Mouse (Mus musculus) A20 (cell line): ENCODE data around the gene Map3k4.

Experiments
- DNase-seq: peaks from one replicate; pipeline ENCODE4 v3.0.0-alpha.2; 2011; ENCODE audit warnings: low read depth, low spot score

Map3k4 gene

DNA sequence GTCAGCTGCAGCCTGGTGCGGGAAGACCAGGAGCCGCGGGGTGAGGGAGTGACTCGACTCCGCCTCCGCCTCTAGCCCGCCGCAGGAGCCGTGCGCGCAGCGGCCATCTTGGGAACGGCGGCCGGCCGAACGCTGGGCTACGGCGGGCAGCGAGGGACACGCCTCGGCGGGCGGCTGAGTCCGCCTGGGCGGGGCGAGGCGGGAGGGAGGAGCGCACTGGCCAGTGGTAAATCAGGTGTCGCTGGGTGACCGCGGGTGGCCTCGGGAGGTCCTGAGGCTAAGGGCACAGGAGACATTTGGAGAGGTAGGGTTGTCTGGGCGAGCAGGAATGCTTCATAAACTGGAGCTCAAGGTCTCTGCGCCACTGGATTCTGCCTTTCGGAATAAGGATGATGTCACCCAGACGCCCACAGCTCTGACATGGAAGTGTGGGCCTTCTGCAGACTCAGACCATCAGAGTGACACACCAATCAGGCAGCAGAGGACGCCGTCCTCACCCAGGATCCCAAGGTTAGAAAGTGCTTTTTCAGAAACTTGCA lies at the start of gene Map3k4:
Gene Map3k4 (minus strand): TSS at position 134 of the 539 bp plus-strand sequence.
- peak; percentile 92 for DNase-seq

DNA sequence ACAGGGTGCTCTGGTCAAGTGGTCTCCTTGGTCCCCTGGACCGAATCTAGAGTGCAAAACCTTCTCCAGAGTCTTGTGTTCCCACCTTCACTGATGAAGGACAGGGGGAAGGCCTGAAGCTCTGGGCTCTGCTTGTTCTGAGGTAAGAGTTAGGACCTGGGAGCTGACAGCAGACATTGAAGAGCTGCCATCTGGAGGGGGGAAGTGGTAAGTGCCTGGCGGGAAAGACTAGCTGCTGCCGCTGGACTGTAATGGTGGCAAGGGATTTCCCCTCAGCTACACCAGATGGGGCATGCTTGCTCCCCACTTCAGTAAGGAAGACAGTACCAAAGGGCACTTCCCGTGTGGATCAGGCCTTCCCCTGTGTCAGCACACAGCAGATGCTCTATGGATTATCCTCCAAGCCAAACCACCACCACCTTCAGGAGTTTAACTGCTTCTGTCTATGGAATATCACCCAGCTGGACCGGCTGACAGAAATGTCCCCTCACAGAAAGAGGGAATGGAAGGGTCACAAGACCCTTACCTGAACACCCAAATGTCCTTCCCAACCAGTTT lies 48.9 kb upstream of the Map3k4 start:
- DNase-seq, result peak; percentile 84

GRCm38 (mm10) chr17:12364426-12364735 lies 45.8 kb upstream of the Map3k4 start:
- no peak for DNase-seq

- no peak for DNase-seq
Observed at GRCm38 (mm10) chr17:12363601-12364425, 45.2 kb upstream of the Map3k4 start.

DNA sequence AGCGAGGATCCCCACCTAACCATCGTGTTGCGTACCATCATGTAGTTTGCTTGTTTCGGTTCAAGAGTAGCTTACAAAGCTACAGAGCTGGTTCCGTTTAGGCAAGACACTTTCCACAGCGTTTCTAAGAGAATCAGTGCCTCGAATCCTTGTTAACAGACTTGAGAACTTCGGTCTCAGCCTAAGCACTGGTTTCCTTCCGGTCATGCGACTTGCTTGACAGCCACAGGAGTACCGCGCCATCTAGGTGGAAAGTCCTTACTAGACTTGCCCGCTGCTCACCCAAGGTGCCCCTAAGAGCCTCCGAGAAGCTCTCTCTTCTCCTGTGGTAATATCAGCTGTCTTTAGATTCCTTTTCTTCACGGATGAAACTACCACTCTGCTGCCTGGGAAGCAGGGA lies 41.3 kb upstream of the Map3k4 start:
- no peak for DNase-seq

- DNase-seq, result peak; percentile 60
Observed at GRCm38 (mm10) chr17:12352781-12353180, 34.2 kb upstream of the Map3k4 start.

GRCm38 (mm10) chr17:12351564-12351963 lies 33.0 kb upstream of the Map3k4 start:
- DNase-seq, result peak; percentile 63

GRCm38 (mm10) chr17:12347462-12347861 lies 28.9 kb upstream of the Map3k4 start:
- DNase-seq, result no peak

GRCm38 (mm10) chr17:12343702-12344376 lies 25.2 kb upstream of the Map3k4 start:
- no peak for DNase-seq

DNA sequence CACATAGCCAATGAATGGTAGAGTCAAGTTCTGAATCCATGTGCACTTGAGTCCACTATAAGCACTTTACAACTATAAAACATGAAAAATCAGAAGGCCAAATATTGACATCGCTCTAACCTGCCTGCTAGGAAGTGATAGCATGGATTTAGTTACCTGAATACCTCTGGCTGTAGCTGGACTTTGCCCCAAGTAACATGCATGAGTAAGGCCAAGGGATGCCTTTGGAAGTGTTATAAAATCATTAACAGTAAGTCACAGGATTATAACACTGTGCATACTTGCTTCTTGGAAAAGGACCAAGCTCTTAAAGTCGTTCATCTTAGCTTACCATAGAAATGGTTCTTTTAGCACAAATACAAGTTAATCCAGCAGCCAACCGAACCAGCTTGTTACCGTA lies 18.6 kb upstream of the Map3k4 start:
- DNase-seq, result no peak

- DNase-seq, result no peak
Observed at GRCm38 (mm10) chr17:12336073-12336868, 17.7 kb upstream of the Map3k4 start.

GRCm38 (mm10) chr17:12335115-12335514 lies 16.5 kb upstream of the Map3k4 start:
- DNase-seq, result no peak

DNA sequence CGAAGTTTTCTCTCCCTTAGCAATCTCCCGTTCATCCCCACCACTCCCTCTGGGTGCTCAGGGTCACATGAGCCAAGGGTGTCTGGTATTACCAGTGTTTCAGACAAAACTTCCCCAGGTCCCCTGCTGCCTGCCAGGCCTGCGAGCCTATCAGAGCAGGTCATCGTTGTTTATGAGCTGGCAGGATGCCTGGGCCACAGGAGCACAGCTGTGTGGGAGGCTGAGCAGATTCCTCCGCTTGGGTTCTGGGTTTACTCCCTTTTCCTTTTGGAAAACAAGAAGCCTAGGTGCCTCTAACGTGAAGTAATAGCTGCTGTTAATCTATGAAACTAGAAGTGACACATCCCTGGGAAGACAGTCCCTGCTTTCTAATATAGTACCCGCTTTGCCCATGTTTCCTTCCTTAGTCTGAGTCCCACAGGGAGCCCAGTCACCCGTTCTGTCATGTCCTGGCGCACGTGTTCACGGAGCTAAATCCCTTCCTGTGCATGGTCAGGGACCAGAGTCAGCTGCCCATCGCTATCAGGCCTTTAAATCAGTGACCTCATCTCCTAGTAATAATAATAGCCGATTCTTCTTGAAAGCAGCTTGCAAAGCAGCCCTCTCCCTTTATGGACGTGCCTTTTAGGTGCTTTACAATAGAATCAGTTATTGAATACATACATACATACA lies 9.4 kb upstream of the Map3k4 start:
- no peak for DNase-seq

DNA sequence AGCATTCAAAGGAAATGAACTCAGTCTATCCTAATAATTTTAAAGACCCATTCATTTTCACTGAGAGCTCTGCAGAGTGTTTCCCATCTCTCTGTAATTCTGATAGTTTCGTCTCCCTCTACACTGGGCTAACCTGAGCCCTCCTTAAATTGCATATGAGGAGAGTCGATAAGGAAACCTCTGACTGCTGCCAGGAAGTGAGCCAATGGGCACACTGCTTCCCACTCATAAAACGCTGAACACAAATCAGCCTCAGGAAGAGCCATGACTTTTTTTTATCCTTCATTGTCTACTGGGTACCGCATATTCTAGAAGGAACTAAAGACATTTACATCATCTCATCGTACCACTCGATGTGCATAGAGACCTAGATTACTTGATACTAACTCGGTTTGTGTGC lies 1.2 kb upstream of the Map3k4 start:
- no peak for DNase-seq

DNA sequence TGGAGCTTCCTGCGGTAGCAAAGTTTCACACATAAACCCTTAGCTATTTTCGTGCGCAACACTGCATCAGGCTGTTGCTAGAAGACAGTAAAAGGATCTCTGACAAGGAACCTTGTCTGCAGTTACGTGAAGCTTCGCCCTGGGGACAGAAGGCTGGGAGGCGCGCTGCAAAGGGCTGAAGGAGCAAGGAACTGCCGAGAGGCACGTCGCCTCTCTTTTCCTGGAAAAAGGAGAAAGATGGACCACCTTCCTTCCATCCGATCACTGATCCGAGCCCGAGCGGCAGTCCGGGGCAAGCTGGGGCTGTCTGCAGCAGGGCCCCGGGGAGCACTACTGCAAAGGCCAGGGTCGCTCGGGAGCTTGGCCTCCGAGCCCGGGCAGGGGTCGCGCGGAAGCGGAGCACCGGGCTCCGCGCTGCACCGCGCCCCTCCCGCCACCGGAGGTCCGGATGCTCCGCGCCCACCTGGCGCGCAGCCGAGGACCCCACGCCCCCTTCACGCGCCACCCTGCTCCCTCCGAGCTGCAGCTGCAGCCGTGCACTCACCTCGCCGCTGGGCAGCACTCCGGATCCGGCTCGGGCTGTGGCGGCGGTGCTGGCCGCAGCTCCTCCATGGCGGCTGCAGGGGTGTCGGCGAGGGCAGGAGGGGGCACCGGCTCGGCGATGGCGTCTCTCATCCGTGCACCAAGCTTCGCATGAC lies 493 bp downstream of the Map3k4 start:
- DNase-seq, result peak; percentile 47

DNA sequence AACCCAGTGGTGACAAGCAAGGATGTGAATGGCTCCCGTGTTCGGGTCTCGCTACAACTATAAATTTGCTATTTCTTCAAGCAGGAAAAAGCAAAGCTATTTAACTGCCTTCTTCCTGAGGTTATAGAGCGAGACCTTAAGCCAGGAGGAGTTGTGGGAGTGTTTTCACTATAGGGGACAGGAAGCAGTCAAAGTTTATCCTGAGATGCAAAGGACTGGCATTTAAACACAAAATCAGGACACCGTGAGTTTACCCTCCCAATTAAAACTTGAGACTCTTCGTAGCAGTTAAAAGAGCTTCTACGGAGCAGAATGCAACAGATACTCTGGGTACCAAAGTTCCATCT lies 1.0 kb downstream of the Map3k4 start:
- no peak for DNase-seq

DNA sequence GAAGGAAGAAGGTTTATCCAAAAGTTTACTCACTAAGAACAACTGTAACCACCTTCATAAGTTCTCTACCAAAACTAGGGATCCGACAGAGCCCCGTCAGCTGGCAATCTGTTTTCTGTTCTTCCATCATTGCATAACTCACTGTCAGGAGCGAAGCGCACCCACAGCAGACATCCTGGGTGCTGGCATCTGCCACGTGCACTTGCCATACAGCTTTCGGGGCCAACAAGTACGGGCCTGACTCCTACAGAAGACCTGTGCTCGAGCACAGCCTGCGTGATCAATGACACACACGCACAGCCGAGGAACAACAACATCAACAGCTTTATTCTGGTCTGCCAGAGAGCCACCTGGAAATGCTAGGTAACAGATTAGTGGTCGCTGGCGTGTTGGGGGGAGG lies 2.3 kb downstream of the Map3k4 start:
- no peak for DNase-seq

DNA sequence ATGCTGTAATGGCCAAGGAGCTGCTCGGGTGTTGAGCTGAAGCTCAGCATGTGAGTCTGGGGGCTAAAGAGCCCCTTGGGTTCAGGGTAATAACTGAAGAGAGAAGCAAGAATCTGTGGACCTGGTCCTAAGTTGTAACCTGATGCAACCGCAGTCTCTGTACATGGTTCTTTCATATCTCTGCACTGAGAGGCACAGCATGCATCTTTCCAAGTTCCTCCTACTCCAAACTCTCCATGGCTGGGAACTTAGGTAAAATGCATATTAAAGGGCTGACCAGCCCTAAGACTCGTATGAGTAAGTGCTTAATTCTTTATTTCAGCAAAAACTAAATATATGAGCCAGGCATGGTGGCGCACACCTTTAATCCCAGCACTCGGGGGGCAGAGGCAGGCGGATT lies 6.3 kb downstream of the Map3k4 start:
- no peak for DNase-seq

DNA sequence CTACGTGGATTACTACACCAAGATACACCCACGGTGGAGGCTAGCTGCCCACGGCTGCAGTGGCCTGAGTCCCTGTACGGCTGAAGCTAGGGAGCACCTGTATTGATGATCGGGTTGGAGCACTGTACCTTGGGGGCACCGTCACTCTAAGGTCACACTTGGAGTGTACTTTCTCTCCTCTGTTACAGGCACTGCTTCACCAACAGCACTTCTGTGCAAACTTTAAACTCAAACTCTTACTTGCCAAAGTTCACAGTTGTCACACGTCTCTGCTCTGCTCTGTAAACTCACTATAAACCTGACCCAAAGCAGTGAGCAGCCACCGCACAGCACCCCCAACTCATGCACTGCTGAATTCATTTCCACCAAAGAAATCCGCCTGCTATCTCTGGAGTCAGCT lies 9.1 kb downstream of the Map3k4 start:
- DNase-seq, result no peak

DNA sequence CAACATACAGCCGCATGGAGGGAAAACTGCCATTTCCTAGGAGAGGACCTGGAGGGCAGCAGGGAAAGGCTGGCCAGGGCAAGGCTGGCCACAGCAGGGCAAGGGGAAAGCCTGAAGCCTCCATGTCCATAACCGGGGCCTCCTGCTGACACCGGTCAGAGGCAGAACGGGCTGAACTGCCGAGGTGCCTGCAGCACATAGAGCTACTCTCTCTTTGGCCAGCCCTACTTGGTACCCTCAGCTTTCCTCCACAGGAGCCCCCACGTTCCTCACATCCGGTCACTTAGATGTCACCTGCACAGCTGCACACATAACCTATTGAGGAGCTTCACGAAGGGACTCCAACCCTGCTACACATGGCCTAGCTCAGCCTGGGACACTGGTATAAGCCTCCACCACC lies 9.5 kb downstream of the Map3k4 start:
- DNase-seq, result no peak
